Mouse (Mus musculus): ENCODE measurements around the gene Trmt10b.

- TF ChIP-seq POLR2A (IDR thresholded peaks at IDR 0.05; ENCODE audit: low read depth, low read length) (no peak), CTCF (IDR thresholded peaks at IDR 0.05; ENCODE audit: borderline replicate concordance, insufficient read depth, low read length) (no peak)
Measured at GRCm38 (mm10) chr4:45311056-45311455, 14.1 kb downstream of the Trmt10b start.
